9 mouse cellular contexts compared by ENCODE assay signal in genomic region chr11:5949586-5950352, GRCm38 (mm10). TPM values are rescaled to one million over a fixed set of nuclear protein-coding genes. Genes with fewer than 3 reads are reported as not detected.
DNase-seq lines count a peak whose midpoint lies in the region; ATAC-seq and TF ChIP-seq lines count a peak whose summit lies in the region.
"Had no signal": no experiment of that assay in that cellular context is flagged by ENCODE, and none has a peak within 500 bp of the region (broad histone marks: within the 10 kb centered on the region; RNA-seq: fewer than 3 reads in every experiment).

Gene Gck (minus strand): TSS chr11:5950081.

- H3K36me3 ChIP-seq in kidney, postnatal 0 days (ENCODE audit: insufficient read depth, low read length) = no peaks in the 10 kb centered on the region
- H3K36me3 ChIP-seq in hindbrain, embryonic 12.5 days = no peaks in the 10 kb centered on the region
- no peaks in the 10 kb centered on the region for H3K36me3 ChIP-seq in midbrain, embryonic 13.5 days
- H3K36me3 ChIP-seq: heart, embryonic 15.5 days had no signal

- no peak within 1 kb of the TSS for H3K4me2 ChIP-seq in kidney, postnatal 0 days (ENCODE audit: low read length)
- H3K4me2 ChIP-seq in hindbrain, embryonic 12.5 days (replicated peaks) = no peak within 1 kb of the TSS
- no peak within 1 kb of the TSS for H3K4me2 ChIP-seq in midbrain, embryonic 13.5 days (replicated peaks)
- H3K4me2 ChIP-seq: heart, embryonic 15.5 days had no signal

- 0 out of 2 replicates have a peak, but pooled peaks cover 3% of the 10 kb centered on the region for H3K4me1 ChIP-seq in kidney, postnatal 0 days (replicated peaks; ENCODE audit: insufficient read depth, low read length)
- peaks cover 22% of the 10 kb centered on the region for H3K4me1 ChIP-seq in hindbrain, embryonic 12.5 days
- peaks cover 13% of the 10 kb centered on the region for H3K4me1 ChIP-seq in midbrain, embryonic 13.5 days (replicated peaks)

- H3K9me3 ChIP-seq in kidney, postnatal 0 days (replicated peaks; ENCODE audit: low read length) = no peaks in the 10 kb centered on the region
- H3K9me3 ChIP-seq in hindbrain, embryonic 12.5 days (replicated peaks) = no peaks in the 10 kb centered on the region
- no peaks in the 10 kb centered on the region for H3K9me3 ChIP-seq in midbrain, embryonic 13.5 days
- H3K9me3 ChIP-seq: heart, embryonic 15.5 days had no signal

- intact Hi-C loops in left cerebral cortex, postnatal 36 days (cut with DNase I) = no loop called here

- DNase-seq in kidney, postnatal 0 days (ENCODE audit: low spot score) = no peak
- no peak for DNase-seq in kidney, adult 11 months
- peak; percentile 32 for DNase-seq in ZHBTc4 (ENCODE audit: low read depth, low spot score)
- no peak for DNase-seq in c-Kit-positive CD71-positive TER-119-positive erythroid progenitor cells, embryonic 14.5 days (ENCODE audit: low spot score)
- DNase-seq in cerebellum, postnatal 36 days = no peak
- DNase-seq in left cerebral cortex, postnatal 36 days (ENCODE audit: low spot score in 2 of 2) = no peak

- H3K27me3 ChIP-seq in kidney, postnatal 0 days (ENCODE audit: insufficient read depth, low read length) = no peaks in the 10 kb centered on the region
- H3K27me3 ChIP-seq in hindbrain, embryonic 12.5 days = no peaks in the 10 kb centered on the region
- no peaks in the 10 kb centered on the region for H3K27me3 ChIP-seq in midbrain, embryonic 13.5 days
- H3K27me3 ChIP-seq: heart, embryonic 15.5 days had no signal

- H3K27ac ChIP-seq in kidney, postnatal 0 days = no peak within 1 kb of the TSS
- H3K27ac ChIP-seq in hindbrain, embryonic 12.5 days = no peak within 1 kb of the TSS
- H3K27ac ChIP-seq in midbrain, embryonic 13.5 days = no peak within 1 kb of the TSS
- H3K27ac ChIP-seq: heart, embryonic 15.5 days had no signal

- WGBS in kidney, postnatal 0 days = 68% methylated on average over 8 of the region's 8 CpGs
- WGBS in hindbrain, embryonic 12.5 days = 57% methylated on average over 8 of the region's 8 CpGs
- WGBS in midbrain, embryonic 13.5 days = 57% methylated on average over 8 of the region's 8 CpGs

- no peak within 1 kb of the TSS for H3K4me3 ChIP-seq in kidney, postnatal 0 days (replicated peaks; ENCODE audit: low read depth, low read length)
- no peak within 1 kb of the TSS for H3K4me3 ChIP-seq in hindbrain, embryonic 12.5 days
- no peak within 1 kb of the TSS for H3K4me3 ChIP-seq in midbrain, embryonic 13.5 days (replicated peaks)
- H3K4me3 ChIP-seq: heart, embryonic 15.5 days had no signal

- TF ChIP-seq CTCF in kidney, postnatal 0 days (IDR thresholded peaks at IDR 0.05; ENCODE audit: low read depth) = no peak

- ATAC-seq in kidney, postnatal 0 days (replicated peaks; ENCODE audit: low FRiP score, low read depth) = peak; percentile 58
- peak; percentile 70 for ATAC-seq in hindbrain, embryonic 12.5 days (ENCODE audit: low FRiP score)
- peak; percentile 50; the same call in 1 of the 2 replicates for ATAC-seq in midbrain, embryonic 13.5 days

- H3K9ac ChIP-seq in kidney, postnatal 0 days (ENCODE audit: low read depth, low read length) = no peak within 1 kb of the TSS
- H3K9ac ChIP-seq in hindbrain, embryonic 12.5 days = no peak within 1 kb of the TSS
- H3K9ac ChIP-seq in midbrain, embryonic 13.5 days (replicated peaks) = no peak within 1 kb of the TSS
- H3K9ac ChIP-seq: heart, embryonic 15.5 days had no signal

RNA-seq across cellular contexts. Expression of gene Gck, which starts in this region (rescaled TPM):
- polyA plus RNA-seq in kidney, postnatal 0 days (2015; fragmentation: Nextera tagmentation; extraction: Ambion mirVana) = 0.64 and 1.0 TPM in 2 replicates
- polyA plus RNA-seq in hindbrain, embryonic 12.5 days (2016; fragmentation: Nextera tagmentation; extraction: Ambion mirVana) = 3.6 and 4.0 TPM in 2 replicates
- polyA plus RNA-seq in midbrain, embryonic 13.5 days (2015; fragmentation: Nextera tagmentation; extraction: Ambion mirVana) = 6.1 and 6.8 TPM in 2 replicates
- total RNA-seq in left cerebral cortex, postnatal 36 days (2021) = 1 to 10 TPM; 1.6 to 2.2 TPM
